Mouse (Mus musculus): ENCODE data around the gene Sap25. TPM values are rescaled to one million over a fixed set of nuclear protein-coding genes. Genes with fewer than 3 reads are reported as not detected.

Sap25 gene
- total RNA-seq, 1 experiment: 12.0 TPM

DNA sequence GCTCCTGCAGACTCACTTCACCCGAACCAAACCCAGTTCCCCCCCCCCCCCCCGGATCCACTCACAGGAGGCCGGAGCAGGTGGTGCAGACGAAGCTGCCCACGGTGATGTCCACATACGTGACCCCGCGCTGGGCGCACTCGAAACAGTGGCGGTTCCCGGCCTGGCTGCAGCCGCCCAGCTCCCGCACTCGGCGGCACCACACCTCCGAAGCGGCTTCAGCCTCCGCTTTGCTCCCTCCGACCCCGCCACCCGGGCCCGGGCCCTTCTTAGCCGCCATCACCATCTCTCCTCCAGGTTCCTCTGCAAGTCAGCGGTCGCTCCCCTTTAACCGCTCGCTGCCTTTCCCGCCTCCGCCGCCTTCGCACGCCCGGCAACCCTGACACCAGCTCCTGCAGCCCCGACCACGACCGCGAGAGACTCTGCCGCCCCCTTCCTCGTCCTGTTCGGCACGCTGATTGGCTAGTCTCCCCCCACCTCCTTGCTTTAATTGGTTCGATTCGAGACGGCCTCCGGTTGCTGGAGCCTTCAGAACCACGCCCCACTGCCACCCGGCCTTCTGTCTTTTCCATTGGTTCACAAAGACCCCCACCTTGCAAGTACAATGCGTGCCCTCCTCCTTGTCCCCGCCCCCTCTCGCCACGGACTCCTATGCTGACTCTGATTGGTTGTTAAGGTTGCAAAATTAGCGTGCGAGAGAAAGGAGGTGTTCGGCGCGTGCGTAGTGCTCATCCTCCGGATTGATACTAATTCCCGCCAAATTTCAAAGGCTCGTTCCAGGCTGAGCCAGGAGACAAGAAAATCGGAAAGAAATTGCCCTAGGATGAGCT is 43.4 kb downstream of the Sap25 start, which contains the start of gene Agfg2:
TSS of gene Agfg2 (minus strand) at position 433 of the 830 bp plus-strand sequence.
- Histone ChIP-seq H3K9ac (ENCODE audit: insufficient read depth, low read depth, low read length, poor library complexity, severe bottlenecking) (peak within 1 kb of the TSS; percentile 78), H3K4me3 (ENCODE audit: insufficient read depth in 1 of 2, low read depth in 1 of 2, low read length in 2 of 2, poor library complexity in 1 of 2, severe bottlenecking in 1 of 2) (peak within 1 kb of the TSS; percentile 78 to 83), H3K4me1 (ENCODE audit: control insufficient read depth in 2 of 2, insufficient read depth in 2 of 2, low read length in 2 of 2, poor library complexity in 1 of 2) (peaks cover 0 to 8% of the 10 kb centered on the region in 2 experiments; a peak in 2 of 4 replicates), H3K27ac (ENCODE audit: insufficient read depth, low read depth, low read length, poor library complexity, severe bottlenecking) (no peak within 1 kb of the TSS), H3K36me3 (ENCODE audit: control insufficient read depth, insufficient read depth, low read length, poor library complexity, severe bottlenecking) (no peaks in the 10 kb centered on the region; the same call in 1 of the 2 replicates), H3K9me3 (ENCODE audit: control insufficient read depth, insufficient read depth, low read depth, low read length) (no peaks in the 10 kb centered on the region)
- in situ Hi-C loops (cut with MboI; ENCODE audit: low sequenced_read_pairs in 2 of 2, unreplicated experiment in 2 of 2): no loop called here
- TF ChIP-seq ZC3H11A (IDR thresholded peaks at IDR 0.05; ENCODE audit: borderline replicate concordance, low read depth, low read length): no peak
- no peak for TF ChIP-seq MAFK (IDR thresholded peaks at IDR 0.05; ENCODE audit: insufficient read depth, low read depth, low read length)
- no peak for TF ChIP-seq ZNF384 (IDR thresholded peaks at IDR 0.05; ENCODE audit: low read depth, low read length)
- DNase-seq (ENCODE audit: low read depth, low spot score): peak; percentile 99

GRCm38 (mm10) chr5:137685653-137686052 is 44.5 kb downstream of the Sap25 start:
- no peak overlapping the region for H3K27ac ChIP-seq (ENCODE audit: insufficient read depth, low read depth, low read length, poor library complexity, severe bottlenecking)

GRCm38 (mm10) chr5:137686127-137686790 is 45.1 kb downstream of the Sap25 start:
- H3K9me3 ChIP-seq (ENCODE audit: control insufficient read depth, insufficient read depth, low read depth, low read length): no peaks in the 10 kb centered on the region
- in situ Hi-C loops (cut with MboI; ENCODE audit: low sequenced_read_pairs in 2 of 2, unreplicated experiment in 2 of 2): no loop called here
- TF ChIP-seq ZC3H11A (IDR thresholded peaks at IDR 0.05; ENCODE audit: borderline replicate concordance, low read depth, low read length) (no peak), CHD2 (IDR thresholded peaks at IDR 0.05; ENCODE audit: low read depth, low read length) (no peak), ZNF384 (IDR thresholded peaks at IDR 0.05; ENCODE audit: low read depth, low read length) (no peak), HCFC1 (IDR thresholded peaks at IDR 0.05; ENCODE audit: borderline replicate concordance, insufficient read depth, low read length) (no peak), MAFK (IDR thresholded peaks at IDR 0.05; ENCODE audit: insufficient read depth, low read depth, low read length) (no peak)
- H3K27ac ChIP-seq (ENCODE audit: insufficient read depth, low read depth, low read length, poor library complexity, severe bottlenecking): no peak overlapping the region
- H3K4me3 ChIP-seq (ENCODE audit: insufficient read depth in 1 of 2, low read depth in 1 of 2, low read length in 2 of 2, poor library complexity in 1 of 2, severe bottlenecking in 1 of 2): no peak overlapping the region
- DNase-seq (ENCODE audit: low read depth, low spot score): no peak
- no peak overlapping the region for H3K9ac ChIP-seq (ENCODE audit: insufficient read depth, low read depth, low read length, poor library complexity, severe bottlenecking)
- H3K36me3 ChIP-seq (ENCODE audit: control insufficient read depth, insufficient read depth, low read length, poor library complexity, severe bottlenecking): no peaks in the 10 kb centered on the region
- peaks cover 0 to 8% of the 10 kb centered on the region in 2 experiments; a peak in 2 of 4 replicates for H3K4me1 ChIP-seq (ENCODE audit: control insufficient read depth in 2 of 2, insufficient read depth in 2 of 2, low read length in 2 of 2, poor library complexity in 1 of 2)

More at GRCm38 (mm10) chr5:137685653-137686052, 44.5 kb downstream of the Sap25 start:
- DNase-seq (ENCODE audit: low read depth, low spot score): no peak
- no peaks in the 10 kb centered on the region for H3K36me3 ChIP-seq (ENCODE audit: control insufficient read depth, insufficient read depth, low read length, poor library complexity, severe bottlenecking)
- no peak overlapping the region for H3K9ac ChIP-seq (ENCODE audit: insufficient read depth, low read depth, low read length, poor library complexity, severe bottlenecking)
- in situ Hi-C loops (cut with MboI; ENCODE audit: low sequenced_read_pairs in 2 of 2, unreplicated experiment in 2 of 2): no loop called here
- no peak for TF ChIP-seq ZC3H11A (IDR thresholded peaks at IDR 0.05; ENCODE audit: borderline replicate concordance, low read depth, low read length)
- TF ChIP-seq CHD2 (IDR thresholded peaks at IDR 0.05; ENCODE audit: low read depth, low read length): no peak
- TF ChIP-seq ZNF384 (IDR thresholded peaks at IDR 0.05; ENCODE audit: low read depth, low read length): no peak
- TF ChIP-seq MAFK (IDR thresholded peaks at IDR 0.05; ENCODE audit: insufficient read depth, low read depth, low read length): no peak
- TF ChIP-seq HCFC1 (IDR thresholded peaks at IDR 0.05; ENCODE audit: borderline replicate concordance, insufficient read depth, low read length): no peak
- no peaks in the 10 kb centered on the region for H3K9me3 ChIP-seq (ENCODE audit: control insufficient read depth, insufficient read depth, low read depth, low read length)
- H3K4me3 ChIP-seq (ENCODE audit: insufficient read depth in 1 of 2, low read depth in 1 of 2, low read length in 2 of 2, poor library complexity in 1 of 2, severe bottlenecking in 1 of 2): no peak overlapping the region
- peaks cover 0 to 7% of the 10 kb centered on the region in 2 experiments; a peak in 2 of 4 replicates for H3K4me1 ChIP-seq (ENCODE audit: control insufficient read depth in 2 of 2, insufficient read depth in 2 of 2, low read length in 2 of 2, poor library complexity in 1 of 2)

DNA sequence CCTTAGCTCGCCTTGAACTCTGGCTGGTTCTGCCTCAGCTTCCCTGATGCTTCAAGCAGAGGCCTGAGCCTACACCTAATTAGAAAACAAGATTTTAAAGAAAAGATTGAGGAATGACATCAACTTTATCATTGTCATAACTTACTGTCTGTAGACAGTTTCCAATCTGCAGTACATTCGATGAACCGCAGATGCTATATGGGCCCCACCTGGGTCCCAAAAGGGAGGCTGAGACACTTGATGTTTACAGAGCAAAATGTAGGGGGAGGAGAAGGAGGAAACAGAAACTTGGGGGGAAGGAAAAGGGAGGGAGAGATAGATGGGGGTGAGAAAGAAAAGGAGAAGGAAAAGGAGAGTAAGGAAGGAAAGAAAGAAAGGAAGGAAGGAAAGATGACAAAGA is 48.8 kb downstream of the Sap25 start:
- DNase-seq (ENCODE audit: low read depth, low spot score): no peak
- H3K9ac ChIP-seq (ENCODE audit: insufficient read depth, low read depth, low read length, poor library complexity, severe bottlenecking): no peak overlapping the region
- H3K4me3 ChIP-seq (ENCODE audit: insufficient read depth in 1 of 2, low read depth in 1 of 2, low read length in 2 of 2, poor library complexity in 1 of 2, severe bottlenecking in 1 of 2): no peak overlapping the region
- H3K4me1 ChIP-seq (ENCODE audit: control insufficient read depth in 2 of 2, insufficient read depth in 2 of 2, low read length in 2 of 2, poor library complexity in 1 of 2): peaks cover 0 to 6% of the 10 kb centered on the region in 2 experiments; a peak in 3 of 4 replicates
- H3K36me3 ChIP-seq (ENCODE audit: control insufficient read depth, insufficient read depth, low read length, poor library complexity, severe bottlenecking): no peaks in the 10 kb centered on the region
- TF ChIP-seq MAFK (IDR thresholded peaks at IDR 0.05; ENCODE audit: insufficient read depth, low read depth, low read length): no peak
- TF ChIP-seq ZC3H11A (IDR thresholded peaks at IDR 0.05; ENCODE audit: borderline replicate concordance, low read depth, low read length): no peak
- TF ChIP-seq ZNF384 (IDR thresholded peaks at IDR 0.05; ENCODE audit: low read depth, low read length): no peak
- TF ChIP-seq HCFC1 (IDR thresholded peaks at IDR 0.05; ENCODE audit: borderline replicate concordance, insufficient read depth, low read length): no peak
- TF ChIP-seq CHD2 (IDR thresholded peaks at IDR 0.05; ENCODE audit: low read depth, low read length): no peak
- no peaks in the 10 kb centered on the region for H3K9me3 ChIP-seq (ENCODE audit: control insufficient read depth, insufficient read depth, low read depth, low read length)
- in situ Hi-C loops (cut with MboI; ENCODE audit: low sequenced_read_pairs in 2 of 2, unreplicated experiment in 2 of 2): no loop called here
- H3K27ac ChIP-seq (ENCODE audit: insufficient read depth, low read depth, low read length, poor library complexity, severe bottlenecking): no peak overlapping the region
